Mouse (Mus musculus): Measurements from ENCODE around the gene Mpped2.

GRCm38 (mm10) chr2:106716365-106716717, 23.3 kb downstream of the Mpped2 start:
- no peak for TF ChIP-seq CTCF (conservative IDR thresholded peaks at IDR 0.05; ENCODE audit: low read length)
- no peak for TF ChIP-seq NANOG (IDR thresholded peaks at IDR 0.05; ENCODE audit: borderline replicate concordance, low read length)
- no peak for TF ChIP-seq POU5F1 (IDR thresholded peaks at IDR 0.05; ENCODE audit: borderline replicate concordance, low read length)
